Mouse (Mus musculus) v-Abl transformed pro-B cells (cell line): ENCODE results near the gene Sergef.
"Not testable (repeated sequence)": the region's sequence is repeated elsewhere in the genome, so short reads cannot be mapped to it uniquely, and the experiment has no call there.

Experiments used
- in situ Hi-C, 2 experiments: fragments of 400-800 bp; cut with MboI; formaldehyde crosslinking; loops; one replicate each; pipeline ENCODE4 v1.15.1; 2025; ENCODE audit not compliant: unreplicated experiment in 2 of 2

Gene Sergef

DNA sequence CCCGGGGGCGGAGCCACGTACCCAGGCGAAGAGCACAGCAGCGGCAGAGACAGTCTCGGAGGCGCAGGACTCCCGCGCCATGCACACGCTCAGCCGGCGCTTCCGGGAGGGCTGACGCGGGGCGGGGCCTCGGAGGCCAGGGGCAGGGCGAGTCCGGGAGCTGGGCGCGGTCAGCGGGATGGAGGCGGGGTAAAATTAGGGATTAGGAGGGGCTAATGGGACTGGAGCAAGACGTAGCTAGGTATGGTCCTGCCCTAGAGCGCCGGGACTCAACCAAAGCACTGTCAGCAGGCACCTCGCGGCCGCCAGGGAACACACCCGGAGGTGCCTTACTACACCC lies at the start of gene Sergef:
Gene Sergef (minus strand): TSS at position 116 of the 340 bp plus-strand sequence.
- in situ Hi-C loops = loop anchor here in 1 of 2 experiments (5.0 kb wide), 1 partner anchor 73 kb away; the partner anchor contains the start of gene Saal1

DNA sequence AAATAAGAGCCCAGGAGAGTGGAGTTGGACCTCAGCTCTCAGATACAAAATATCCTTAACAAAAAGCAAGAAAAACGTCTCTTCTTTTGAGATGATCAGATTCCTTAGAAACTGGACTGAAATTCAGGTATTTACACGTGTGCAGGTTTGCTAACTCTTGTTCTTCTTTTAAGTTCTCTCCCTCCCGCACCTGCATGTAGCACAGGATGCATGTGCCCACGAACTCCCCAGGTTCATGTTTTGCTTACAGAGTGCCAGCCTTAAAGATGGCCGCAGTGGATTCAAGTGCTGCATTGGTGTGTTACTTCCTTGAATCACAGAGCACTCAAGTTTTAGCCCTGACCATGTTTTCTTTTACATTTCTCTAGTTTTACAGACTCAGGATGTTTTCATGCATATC lies 47.2 kb upstream of the Sergef start:
- in situ Hi-C loops = no loop called here

DNA sequence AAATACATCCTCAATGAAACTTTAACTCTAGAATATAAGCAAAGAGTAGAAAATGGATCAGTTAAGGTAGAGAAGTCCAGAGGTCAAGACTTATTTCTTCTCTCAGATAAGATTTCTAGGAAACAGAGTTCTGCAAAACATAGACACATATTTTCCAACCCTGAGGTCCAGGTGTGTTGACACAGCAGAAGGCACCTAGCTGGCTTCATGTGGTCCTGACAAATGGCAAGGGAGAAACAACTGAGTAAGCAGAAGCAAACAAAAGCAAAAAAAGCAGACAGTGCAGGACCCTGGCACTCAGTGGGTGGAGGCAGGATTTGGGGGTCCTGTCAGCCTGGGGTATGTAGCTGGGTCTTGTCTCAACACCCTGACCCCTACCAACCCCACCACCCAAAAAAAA lies 41.1 kb upstream of the Sergef start:
- in situ Hi-C loops = no loop called here

DNA sequence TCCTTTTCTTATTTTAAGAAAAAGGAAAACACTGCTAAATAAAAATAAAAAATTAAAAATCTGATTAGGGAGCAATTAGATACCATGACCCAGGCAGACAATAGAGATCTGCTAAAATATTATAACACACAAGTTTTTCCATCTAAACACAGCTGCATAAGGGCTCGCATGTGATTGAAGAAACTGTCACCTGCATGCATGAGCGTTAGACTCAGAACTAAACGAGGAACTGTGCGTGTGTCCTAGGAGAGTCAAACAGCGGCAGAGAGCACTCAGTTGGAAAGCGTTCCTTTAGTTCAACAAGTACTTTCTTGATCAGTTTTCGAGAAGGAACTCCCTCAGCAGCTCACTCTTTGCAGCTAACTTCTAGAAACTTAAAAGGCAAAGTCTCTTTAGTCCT lies 39.4 kb upstream of the Sergef start:
- in situ Hi-C loops = not testable (repeated sequence)

DNA sequence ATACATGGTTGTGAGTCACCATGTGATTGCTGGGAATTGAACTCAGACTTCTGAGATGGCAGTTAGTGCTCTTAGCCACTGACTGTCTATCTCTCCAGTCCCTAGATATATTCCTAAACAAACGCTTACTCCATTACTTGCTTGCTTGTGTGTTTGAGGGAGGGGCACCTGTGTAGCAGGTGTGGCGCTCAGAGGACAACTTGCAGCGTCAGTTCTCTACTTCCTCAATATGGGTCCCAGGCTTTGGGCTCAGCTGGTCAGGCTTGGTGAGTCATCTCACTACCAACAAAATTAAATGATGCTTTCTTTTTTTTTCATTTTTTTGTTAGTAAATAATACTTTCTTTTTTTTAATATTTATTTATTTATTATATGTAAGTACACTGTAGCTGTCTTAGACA lies 38.8 kb upstream of the Sergef start:
- in situ Hi-C loops = no loop called here

DNA sequence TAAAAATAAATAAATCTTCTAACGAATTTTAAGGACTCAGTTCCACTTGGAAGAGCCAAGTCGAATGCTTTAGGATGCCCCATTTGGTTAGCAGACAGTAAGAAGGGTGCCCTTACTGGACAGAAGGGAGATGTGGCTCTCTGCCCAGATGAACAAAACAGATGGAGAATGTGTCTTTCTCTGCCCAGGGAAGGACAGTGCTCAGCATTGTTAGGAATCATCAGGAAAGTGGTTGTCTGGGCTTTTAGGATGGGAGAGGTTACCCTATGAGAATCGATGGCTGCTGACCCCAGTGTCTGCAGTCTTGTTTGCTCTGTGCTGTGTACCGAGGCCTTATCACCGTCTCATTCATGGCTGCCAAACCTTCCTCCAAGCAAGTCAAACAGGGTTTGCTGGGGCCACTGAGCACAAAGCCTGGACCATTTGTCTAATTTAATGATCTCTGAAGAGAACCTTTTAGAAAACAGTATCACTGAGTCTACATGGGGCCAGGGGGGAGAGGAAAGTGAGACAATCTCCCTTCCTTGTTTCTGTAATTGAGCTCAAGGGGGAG lies 37.3 kb upstream of the Sergef start:
- in situ Hi-C loops = no loop called here

DNA sequence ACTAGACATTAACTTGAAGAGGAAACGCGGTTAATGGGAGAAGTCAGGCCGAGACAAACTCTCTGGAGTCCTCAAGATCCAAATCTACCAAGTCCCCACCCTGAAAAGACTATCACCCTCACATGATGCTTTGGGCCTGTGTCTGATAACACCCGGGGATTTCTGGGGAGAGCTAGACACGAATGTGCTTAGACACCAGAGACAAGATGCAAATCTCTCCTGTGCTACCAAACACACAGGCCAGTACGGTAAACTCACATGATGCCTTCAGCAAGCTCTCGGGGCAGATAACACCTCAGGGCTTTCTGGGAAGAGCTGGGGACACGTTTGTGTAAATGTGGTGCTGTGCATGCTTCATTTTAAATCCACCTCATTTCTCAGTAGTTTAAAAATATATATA lies 36.3 kb upstream of the Sergef start:
- in situ Hi-C loops = no loop called here

DNA sequence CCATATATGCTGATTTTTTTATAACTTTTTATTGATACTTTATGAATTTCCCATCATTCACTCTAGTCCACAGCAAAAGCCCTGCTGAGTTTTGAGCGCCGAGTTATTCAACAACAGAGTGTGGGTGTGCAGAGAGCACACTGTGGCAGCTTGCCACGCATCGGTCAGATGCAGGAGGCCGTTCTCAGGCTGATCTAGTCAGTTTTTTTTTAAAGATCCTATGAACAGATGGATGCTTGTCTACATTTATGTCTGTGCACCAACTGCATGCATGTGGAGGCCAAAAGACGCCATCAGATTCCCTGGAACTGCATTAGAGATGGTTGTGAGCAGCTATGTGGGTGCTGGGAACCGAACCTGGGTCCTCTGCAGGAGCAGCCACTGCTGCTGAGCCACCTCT lies 35.5 kb upstream of the Sergef start:
- in situ Hi-C loops = no loop called here

DNA sequence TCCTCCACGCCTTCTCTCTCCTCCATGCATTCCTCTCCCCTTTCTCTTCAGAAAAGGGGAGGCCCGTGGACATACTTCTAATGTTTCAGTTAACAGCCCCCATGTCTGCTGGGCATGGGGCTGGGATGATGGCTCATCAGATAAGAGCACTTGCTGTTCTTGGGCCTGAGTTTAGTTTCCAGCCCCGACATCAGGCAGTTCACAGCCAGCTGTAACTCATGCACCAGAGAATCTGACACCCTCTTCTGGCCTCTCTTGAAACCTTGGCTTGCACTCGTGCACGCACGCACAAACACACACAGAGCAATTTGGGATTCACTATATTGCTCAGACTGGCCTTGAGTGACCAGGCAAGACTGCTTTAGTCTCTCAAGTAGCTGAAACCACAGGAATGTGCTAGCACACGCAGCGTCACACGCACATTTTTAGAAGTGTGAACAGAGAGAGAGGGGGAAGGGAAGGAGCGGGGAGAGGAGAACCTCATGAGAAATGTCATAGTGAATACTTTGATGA lies 32.6 kb upstream of the Sergef start, which contains the start of gene Tph1:
Gene Tph1 (minus strand): TSS at position 378 of the 513 bp plus-strand sequence.
- in situ Hi-C loops = no loop called here

DNA sequence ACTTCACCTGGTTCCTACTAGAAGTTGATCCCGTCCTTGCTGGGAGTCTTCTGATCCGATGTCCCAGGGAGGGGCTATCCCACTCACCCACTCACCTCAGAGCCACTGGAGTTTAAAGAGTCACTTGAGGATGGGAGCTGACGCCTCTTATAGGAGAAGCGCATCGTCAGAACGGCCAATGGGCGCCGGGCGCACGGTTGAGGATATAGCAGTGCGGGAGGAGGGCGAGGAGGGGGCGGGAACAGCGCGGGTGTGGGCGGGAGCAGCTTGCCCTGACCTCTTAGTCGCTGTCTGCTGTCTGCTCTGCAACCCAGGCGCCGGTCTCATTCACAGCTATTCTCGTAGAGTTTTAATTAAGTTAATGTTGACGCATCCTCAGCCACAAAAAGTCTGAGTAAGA lies 27.6 kb upstream of the Sergef start:
- in situ Hi-C loops = loop anchor here in 1 of 2 experiments (10.0 kb wide), 1 partner anchor 48 kb away; the partner anchor contains the start of genes Saa3 and Saal1

DNA sequence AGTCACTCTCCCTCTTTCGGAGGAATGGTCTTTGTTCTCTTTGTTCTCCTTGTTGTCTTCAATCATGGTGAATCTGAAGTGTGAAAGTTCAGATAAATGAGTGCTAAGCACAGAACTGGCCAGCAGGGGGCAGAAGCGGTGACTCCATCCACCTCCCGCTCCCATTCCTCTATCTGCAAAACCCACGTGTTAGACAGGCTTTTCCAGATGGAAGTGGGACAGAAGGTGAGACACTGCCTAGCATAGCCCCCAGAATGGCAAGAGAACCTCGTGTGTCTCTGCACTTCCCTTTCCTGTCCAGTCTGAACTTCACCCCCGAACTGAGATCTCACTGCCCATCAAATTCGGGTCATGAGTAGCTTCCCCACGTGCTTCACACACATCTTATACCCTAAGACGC lies 25.6 kb upstream of the Sergef start:
- in situ Hi-C loops = loop anchor here in 1 of 2 experiments (10.0 kb wide), 1 partner anchor 50 kb away; the partner anchor contains the start of genes Saa3 and Saal1

DNA sequence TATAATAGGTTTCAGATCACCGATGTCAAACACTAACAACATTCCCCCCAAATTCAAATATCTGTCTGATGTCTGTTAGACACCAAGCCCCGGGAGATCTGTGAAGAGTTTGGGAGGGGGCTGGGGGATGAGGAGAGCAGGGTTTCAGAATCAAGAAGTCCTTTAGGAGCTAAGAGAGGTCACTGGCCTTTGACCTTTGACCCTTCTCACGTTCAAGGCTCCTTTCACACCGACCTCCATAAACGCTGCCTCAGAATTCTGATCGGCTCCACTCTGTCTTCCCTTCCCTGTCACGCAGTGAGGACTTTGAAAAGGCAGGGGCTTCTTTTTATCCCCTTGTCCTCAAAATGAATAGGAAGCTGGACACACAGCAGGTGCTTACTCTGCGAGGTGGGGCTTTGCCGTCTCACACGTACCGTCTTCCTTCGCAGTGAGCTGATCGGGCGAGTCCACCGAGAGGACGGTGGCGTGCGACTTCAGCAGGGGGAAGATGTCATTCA lies 22.0 kb upstream of the Sergef start:
- in situ Hi-C loops = loop anchor here in 1 of 2 experiments (10.0 kb wide), 1 partner anchor 53 kb away; the partner anchor contains the start of genes Saa3 and Saal1

DNA sequence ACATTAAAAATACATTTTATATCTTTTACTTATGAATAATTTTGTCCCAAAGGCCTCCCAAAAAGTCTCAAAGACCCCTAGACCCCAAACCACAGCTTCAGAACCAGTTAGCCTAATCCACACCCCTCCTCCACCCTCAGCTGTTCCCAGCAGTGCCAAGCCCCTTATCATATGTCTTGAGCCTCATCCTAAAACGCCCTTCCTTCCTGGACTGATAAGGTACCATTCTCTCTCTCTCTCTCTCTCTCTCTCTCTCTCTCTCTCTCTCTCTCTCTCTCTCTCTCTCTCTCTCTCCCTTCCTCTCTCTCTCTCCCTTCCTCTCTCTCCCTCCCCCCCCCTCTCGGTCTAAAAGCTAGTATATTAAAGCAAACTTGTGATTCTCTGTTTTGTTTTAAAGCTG lies 12.7 kb upstream of the Sergef start:
- in situ Hi-C loops = no loop called here

DNA sequence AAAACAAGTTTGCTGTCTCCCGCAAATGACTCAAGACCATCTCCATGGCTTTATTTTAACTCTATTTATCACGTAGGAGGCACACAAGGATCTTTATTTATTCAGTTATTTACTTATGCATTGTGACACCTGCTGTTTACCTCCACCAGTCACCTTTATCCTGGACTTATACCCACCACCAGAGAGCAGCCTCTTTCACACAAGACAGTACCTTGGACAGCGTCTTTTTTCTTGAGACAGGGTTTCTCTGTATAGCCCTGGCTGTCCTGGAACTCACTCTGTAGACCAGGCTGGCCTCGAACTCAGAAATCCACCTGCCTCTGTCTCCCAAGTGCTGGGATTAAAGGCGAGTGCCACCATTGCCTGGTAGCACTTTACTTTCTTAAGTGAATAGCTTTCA lies 10.6 kb upstream of the Sergef start:
- in situ Hi-C loops = not testable (repeated sequence)

DNA sequence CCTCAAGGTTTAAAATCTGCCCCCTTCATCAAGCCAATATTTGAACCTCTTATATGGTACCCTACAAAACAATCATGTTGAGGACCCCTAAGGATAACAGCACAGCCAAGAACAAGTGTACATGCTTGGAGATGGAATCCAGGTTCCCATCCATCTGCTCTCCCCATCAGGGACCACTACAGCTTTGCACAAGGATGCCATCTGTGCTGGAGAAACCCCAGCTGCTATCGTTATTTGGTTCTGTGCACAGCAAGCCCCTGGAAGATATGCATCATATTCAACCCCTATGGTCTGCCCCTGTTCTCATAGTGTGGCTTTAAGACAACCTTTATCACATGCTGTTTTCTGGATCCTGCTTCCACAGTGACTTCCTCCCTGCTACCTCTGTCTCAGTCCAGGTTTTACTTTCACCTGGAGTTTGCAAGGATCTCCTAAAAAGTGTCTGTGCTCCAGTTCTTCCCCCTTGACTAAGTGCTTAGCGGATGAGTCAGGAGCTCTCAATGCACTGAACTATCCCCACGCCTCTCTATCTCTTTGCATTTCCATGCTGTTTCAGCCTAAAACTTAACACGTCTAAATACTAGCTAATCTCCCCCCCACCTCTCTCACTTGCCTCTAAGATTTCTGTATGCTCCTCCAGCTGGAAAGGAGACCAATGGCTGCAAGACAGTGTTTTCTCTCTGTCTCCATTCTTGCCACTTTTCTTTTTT lies 9.0 kb upstream of the Sergef start:
- in situ Hi-C loops = no loop called here

DNA sequence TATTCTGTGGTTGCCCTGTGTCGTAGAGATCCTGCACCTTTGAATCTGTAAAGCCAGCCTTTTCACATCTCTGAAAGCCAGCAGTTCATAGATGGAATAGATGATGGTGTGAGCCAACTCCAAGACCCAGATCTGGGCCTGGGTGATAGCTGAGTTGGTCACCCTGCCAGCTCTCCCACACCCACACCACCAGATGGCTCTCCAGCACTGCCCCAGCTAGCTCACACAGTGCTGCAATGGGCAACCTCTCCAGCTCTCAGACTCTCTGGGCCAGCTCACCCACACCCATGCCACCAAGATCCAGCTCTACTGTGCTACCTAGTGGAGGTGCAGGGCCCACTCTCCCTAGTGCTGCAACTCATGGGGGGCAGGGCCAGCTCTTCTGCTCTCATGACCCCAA lies 3.6 kb upstream of the Sergef start:
- in situ Hi-C loops = loop anchor here in 1 of 2 experiments (5.0 kb wide), 1 partner anchor 69 kb away; the partner anchor contains the start of gene Saal1

DNA sequence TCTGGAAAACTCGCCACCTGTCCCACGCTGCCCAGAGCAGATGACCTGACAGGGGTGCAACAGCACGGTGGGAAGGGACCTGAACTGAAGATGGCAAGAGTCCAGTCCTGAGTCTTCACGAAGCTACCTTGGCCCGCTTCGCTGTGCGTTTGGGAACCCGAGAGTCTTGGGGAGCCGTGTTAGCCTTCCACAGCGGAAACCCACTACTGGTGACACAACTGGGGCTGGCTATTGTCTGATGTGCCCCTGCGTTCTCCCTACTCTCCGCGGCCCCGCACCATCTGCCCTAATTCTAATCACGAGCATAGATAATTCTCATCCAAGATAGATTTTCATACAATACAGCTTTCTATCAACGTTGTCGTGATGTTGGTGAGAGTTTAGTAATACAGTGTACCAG lies 455 bp upstream of the Sergef start:
- in situ Hi-C loops = loop anchor here in 1 of 2 experiments (5.0 kb wide), 1 partner anchor 72 kb away; the partner anchor contains the start of gene Saal1

DNA sequence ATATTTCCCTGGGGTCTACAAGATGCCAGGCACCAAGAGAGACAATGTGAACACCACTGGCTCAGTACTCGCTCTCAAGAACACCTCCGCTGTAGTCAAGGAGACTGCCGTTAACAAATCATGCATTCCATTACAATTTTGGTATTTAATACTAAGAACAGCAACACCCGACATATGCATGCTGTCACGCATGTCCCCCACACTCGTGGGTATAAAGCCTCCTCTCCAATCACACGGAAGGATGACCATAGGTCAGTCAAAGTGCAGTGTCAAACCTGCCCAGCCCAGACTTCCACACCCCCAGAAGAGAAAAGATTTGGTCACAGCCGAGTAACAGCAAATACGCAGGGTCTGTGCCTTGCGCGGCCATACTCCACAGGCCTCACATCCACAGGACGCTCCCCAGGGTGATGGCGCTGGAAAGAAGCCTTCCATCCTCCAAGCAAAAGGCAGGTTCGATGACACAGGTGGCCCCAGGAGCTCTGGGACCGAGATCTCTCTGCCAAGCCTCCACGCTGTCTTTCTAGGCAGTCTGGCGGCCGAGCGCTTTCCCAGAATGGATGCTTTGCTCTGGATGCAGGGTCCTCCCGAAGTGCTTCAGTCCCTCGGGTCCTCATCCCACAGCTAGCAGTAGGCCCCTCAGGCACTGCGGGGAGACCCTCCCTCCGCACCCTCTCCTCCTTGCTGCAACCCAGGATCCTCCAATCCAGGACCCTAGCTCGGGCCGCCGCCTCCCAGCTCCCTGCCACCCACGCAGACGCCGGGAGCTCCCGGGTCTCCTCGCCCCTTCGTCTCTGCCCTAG lies 517 bp downstream of the Sergef start:
- in situ Hi-C loops = no loop called here

DNA sequence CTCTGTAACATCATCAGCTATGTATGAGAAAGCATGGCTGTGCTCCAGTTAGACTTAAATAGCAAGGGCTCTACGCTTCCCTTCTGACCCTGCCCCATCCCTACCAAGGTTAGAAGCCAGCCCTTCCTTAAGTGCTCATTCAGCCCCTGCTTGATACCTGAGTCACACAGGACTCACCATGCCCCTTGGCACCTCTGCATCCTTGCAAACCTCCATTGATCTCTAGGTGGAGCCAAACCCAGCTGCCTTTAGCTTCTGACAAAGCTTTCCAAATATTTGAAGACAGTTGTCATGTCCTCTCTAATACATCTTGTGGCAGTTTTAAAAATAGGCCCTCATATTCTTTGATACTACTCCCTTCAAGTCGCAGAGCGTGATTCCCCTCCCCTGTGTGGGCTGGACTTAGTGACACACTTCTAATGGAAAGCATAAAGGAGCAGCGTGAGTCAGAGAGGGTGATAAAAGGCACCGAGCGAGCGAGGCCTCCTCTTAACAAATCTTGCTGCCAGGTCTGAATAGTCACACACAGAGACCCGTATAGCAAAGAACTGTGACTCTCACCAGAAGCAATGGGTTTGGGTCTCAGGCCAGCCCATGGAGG lies 11.1 kb downstream of the Sergef start:
- in situ Hi-C loops = no loop called here

DNA sequence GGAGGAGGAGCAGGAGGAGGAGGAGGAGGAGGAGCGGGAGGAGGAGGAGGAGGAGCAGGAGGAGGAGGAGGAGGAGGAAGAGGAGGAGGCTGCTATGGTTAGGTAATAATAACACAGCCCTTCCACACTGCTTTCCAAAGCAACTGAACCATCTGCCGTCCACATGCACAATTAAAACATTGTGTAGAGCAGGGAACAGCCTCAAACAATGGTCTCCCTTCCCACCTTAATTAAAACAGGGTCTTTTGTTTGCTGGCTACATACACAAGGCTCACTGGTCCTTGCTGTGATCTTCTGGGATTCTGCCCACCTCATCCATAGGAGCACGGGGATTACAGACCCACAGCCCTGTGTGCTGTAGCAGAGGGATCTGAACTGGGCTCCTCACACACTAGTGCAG lies 15.6 kb downstream of the Sergef start:
- in situ Hi-C loops = no loop called here
